Mouse (Mus musculus): Measurements from ENCODE around the gene Tmem201.
"Not testable (repeated sequence)": the region's sequence is repeated elsewhere in the genome, so short reads cannot be mapped to it uniquely, and the experiment has no call there.

DNA sequence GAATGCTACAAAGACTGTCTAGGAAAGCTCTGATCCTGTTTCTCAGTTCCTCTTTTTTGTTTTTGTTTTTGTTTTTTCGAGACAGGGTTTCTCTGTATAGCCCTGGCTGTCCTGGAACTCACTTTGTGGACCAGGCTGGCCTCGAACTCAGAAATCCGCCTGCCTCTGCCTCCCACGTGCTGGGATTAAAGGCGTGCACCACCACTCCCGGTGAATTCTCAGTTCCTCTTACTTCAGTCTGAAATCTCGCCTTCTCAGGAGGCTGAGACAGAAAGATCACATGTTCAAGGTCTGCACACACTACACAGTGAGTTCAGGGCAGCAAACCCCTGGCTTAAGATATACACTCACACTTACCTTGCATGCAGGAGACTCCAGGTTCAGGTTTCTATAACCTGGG, 18.7 kb upstream of the Tmem201 start:
- TF ChIP-seq CTCF (IDR thresholded peaks at IDR 0.05; ENCODE audit: borderline replicate concordance, extremely low read depth, insufficient read depth, insufficient read length); POLR2A (IDR thresholded peaks at IDR 0.05; ENCODE audit: borderline replicate concordance, extremely low read depth, insufficient read depth, insufficient read length, poor library complexity, severe bottlenecking): not testable (repeated sequence)
